In the genomic region with DNA sequence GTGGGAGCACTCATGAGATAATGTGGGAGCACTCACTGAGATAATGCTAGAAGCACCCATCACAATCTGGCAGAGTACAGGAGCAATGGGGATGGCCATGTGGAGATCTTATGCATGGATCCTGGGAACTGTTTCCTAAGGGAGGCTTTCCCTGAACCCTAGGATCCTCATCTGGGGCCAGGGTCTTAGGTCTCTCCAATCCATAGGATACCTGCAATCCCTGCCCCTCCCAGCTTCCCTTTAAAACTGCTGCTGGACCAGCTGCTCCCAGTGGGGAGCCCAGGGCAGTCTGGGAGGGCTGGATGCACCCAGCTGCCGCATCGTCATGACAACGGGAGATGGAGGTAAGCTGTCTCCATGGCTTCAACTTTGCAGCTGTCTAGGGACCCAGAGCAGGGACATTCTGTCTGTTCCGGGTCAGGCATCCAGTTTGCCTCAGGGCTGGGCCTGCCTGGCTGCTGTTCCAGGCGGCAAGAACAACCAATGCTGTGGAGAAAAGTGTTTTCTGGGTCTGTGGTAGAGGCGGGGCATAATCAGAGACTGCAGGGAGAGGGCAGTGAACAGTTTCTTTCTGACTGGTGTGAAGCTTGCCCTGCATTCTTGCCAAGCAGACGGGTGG, we compare ENCODE assay signal across 8 mouse cellular contexts. TPM values are rescaled to one million over a fixed set of nuclear protein-coding genes. Genes with fewer than 3 reads are reported as not detected.
DNase-seq lines count a peak whose midpoint lies in the region; ATAC-seq lines count a peak whose summit lies in the region.

No protein-coding gene starts in this region.

- H3K4me3 ChIP-seq in forebrain, embryonic 13.5 days = peak overlapping the region; percentile 13; the same call in 1 of the 2 replicates

- H3K27ac ChIP-seq in forebrain, embryonic 13.5 days = peak overlapping the region; percentile 70

- no peaks in the 10 kb centered on the region for H3K9me3 ChIP-seq in forebrain, embryonic 13.5 days (replicated peaks)

- peak; percentile 61 to 65 for DNase-seq in cerebellum, adult 18-20 months
- DNase-seq in R1 (ENCODE audit: low read depth, low spot score) = peak; percentile 41
- peak; percentile 54 for DNase-seq in left cerebral cortex, postnatal 4 days
- DNase-seq in right cerebral cortex, postnatal 10 days (ENCODE audit: low spot score in 2 of 2) = peak; percentile 71 to 79
- DNase-seq in urinary bladder, postnatal 36 days (ENCODE audit: low spot score in 2 of 2) = no peak
- DNase-seq in gastrocnemius, adult 8-10 months (ENCODE audit: low spot score in 2 of 2) = no peak

- no peaks in the 10 kb centered on the region for H3K36me3 ChIP-seq in forebrain, embryonic 13.5 days (ENCODE audit: poor library complexity, severe bottlenecking)

- peak overlapping the region; percentile 45 for H3K9ac ChIP-seq in forebrain, embryonic 13.5 days

- WGBS in forebrain, embryonic 13.5 days = 7% methylated on average over 7 of the region's 7 CpGs

- peak overlapping the region; percentile 93 for H3K4me2 ChIP-seq in forebrain, embryonic 13.5 days

- intact Hi-C loops in left cerebral cortex, postnatal 4 days (cut with DNase I) = loop anchor here (5.0 kb wide), 1 partner anchor 115 kb away; no protein-coding TSS in a partner anchor

- ATAC-seq in cerebellum, adult (ENCODE audit: insufficient number of reproducible peaks, low FRiP score, low TSS enrichment) = no peak
- peak; percentile 25; the same call in 1 of the 2 replicates for ATAC-seq in forebrain, embryonic 13.5 days

- peaks cover 25% of the 10 kb centered on the region; the same call in 1 of the 2 replicates for H3K27me3 ChIP-seq in forebrain, embryonic 13.5 days

- H3K4me1 ChIP-seq in forebrain, embryonic 13.5 days = peaks cover 46% of the 10 kb centered on the region

RNA-seq across cellular contexts. Expression of a gene that starts 2.4 kb away (rescaled TPM):
- 4.7 and 6.9 TPM in 2 replicates for polyA plus RNA-seq in forebrain, embryonic 13.5 days (2015; fragmentation: Nextera tagmentation; extraction: Ambion mirVana)
- total RNA-seq in left cerebral cortex, postnatal 4 days (2021) = 10 to 100 TPM; 39.4 to 43.9 TPM
- total RNA-seq in gastrocnemius, adult 8-10 months (2022) = under 1 TPM; 0.13 to 0.29 (median 0.15) TPM

Comparison
In these comparisons a context has a peak if more than half of its experiments do, and no peak if none do; other contexts are left out.
1. DNase-seq: peak in cerebellum, adult 18-20 months (2 of 2), R1 (single experiment), left cerebral cortex, postnatal 4 days (single experiment) and right cerebral cortex, postnatal 10 days (2 of 2); none in urinary bladder, postnatal 36 days (0 of 2) and gastrocnemius, adult 8-10 months (0 of 2).
2. RNA of a gene that starts 2.4 kb away (total RNA-seq): 39.4 to 43.9 TPM in left cerebral cortex, postnatal 4 days; 0.13 to 0.29 TPM in gastrocnemius, adult 8-10 months; every median in the first group is over 10 times any median in the second.